Mouse (Mus musculus) layer of hippocampus, postnatal 14 days (tissue): ENCODE measurements around the gene Cdc42se1. TPM values are rescaled to one million over a fixed set of nuclear protein-coding genes. Genes with fewer than 3 reads are reported as not detected.
A peak's percentile ranks its signal among the peaks of the same experiment; 100 is the strongest.

ENCODE experiments used
- DNase-seq, 2 experiments: peaks; one replicate each; pipeline ENCODE4 v3.0.0; 2021 to 2022; ENCODE audit warnings: low spot score in 2 of 2, mixed read lengths in 1 of 2
- total RNA-seq, 2 experiments: library from RNA; stranded (reverse); gene quantifications; 2 replicates each; pipeline ENCODE4 v1.2.3; 2021

The Cdc42se1 gene
- total RNA-seq, 2 experiments from 2014 or later, result 85.9 to 87.3 TPM

- no peak for DNase-seq
Measured at GRCm38 (mm10) chr3:95218466-95219137, 9.9 kb upstream of the Cdc42se1 start.

DNA sequence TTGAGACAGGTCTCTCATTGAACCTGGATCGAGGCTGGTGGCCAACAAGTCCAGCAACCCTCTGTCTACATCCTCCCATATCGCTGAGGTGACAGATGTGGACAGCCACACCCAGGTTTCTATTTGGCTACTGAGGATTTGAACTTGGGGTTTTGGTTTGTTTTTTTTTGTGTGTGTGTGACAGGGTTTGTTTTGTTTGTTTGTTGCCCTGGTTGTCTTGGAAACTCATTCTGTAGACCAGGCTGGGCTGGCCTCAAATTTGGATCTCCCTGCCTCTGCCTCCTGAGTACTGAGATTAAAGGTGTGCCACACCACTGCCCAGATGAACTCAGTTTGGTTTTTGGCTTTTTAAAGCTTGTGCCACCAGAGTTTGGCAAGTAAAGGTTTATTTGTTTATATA, 5.5 kb upstream of the Cdc42se1 start:
- no peak for DNase-seq

- DNase-seq, result no peak
Measured at GRCm38 (mm10) chr3:95224295-95224694, 4.2 kb upstream of the Cdc42se1 start.

DNA sequence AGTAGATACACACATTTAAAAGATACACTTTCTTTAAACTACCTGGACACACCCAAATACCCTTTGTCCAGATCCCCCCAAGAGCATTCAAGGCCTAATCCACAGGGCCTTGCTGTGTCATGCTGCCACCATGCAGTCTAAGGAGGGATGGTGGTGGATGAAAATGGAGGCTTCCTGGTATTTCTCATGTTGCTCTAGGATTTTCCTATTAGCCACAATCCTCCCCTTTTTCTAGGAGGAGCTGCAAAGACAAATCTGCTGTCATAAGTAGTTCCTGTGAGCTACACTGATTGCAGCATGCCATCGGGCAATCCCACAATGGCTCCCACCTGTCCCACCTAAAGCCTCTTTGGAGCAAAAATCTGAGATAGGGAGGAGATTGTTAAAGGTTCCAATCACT, 1.3 kb upstream of the Cdc42se1 start:
- no peak for DNase-seq

DNA sequence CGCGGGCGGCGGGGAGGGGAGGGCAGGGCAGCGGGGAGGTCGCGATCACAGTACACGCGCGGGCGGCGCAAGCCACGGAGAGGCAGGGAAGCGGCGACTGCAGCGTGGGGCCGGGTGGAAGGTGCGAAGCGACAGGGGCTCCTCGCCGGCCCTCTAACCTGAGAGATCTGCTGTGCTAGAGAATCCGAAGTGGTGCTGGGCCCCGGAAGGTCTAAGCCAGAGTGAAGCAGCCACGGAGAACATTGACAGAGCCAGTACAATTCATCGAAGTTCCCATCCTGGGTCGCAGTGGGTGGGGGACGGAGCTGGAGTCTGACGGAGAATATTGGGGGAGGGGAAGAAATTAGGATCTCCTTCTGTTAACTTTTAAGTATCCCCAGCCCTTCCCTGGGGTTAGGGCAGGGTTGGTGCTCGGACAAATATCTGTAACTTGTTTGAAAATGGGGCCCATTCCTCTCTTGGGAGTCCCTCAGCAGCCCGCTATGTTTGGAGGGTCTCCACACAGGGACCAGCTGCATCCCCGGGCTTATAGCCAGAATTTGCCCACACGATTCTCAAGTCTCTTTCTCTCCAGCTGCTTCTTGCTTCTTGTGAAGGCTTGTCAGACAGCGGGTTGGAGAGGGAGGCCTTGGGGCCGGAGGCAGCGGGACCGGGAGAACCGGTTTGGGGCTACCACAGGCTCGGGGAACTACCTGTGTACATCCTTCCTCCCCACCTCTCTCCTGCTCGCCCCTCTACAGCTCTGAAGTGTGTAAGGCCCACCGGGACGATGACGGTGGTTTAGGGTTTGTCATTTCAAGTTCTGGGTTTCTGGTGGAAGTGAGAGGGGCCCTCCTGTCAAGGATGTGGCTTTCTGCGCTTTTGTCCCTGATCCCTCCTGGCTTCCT, 605 bp downstream of the Cdc42se1 start:
- peak; percentile 65 to 81 for DNase-seq

DNA sequence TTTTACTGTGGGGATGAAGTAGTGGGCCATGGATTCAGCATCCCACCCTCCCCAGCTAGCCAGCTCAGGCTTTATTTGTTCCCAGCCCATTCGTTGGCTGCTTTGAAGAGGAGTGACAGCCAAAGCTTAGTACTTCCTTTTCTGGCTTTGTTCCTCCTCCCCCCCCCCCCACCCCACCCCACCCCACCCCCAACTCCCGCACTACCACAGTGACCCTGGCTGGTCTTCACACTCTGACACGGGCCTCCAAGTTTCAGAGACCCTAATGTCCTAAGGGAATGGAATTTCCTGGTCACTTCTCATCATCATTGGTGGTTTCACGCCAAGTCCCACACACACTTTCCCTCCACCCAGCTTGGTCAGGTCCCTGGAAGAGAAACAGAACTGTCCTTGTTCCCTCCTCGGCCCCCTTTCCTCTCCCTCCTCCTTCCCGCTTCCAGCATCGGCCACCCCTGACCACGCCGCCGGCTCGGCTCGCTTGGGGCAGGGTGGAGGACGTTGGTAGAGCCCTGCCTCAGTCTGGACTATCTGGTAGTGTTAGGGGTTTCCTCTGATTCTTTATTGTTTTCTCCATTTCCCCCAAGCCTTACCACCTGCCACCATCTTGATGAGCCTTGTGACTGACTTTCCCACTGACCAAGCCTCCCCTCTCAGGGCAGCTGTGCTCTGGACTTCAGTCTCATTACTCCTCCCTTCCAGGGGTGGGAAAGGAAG, 1.4 kb downstream of the Cdc42se1 start:
- peak; percentile 56 to 79 for DNase-seq

DNA sequence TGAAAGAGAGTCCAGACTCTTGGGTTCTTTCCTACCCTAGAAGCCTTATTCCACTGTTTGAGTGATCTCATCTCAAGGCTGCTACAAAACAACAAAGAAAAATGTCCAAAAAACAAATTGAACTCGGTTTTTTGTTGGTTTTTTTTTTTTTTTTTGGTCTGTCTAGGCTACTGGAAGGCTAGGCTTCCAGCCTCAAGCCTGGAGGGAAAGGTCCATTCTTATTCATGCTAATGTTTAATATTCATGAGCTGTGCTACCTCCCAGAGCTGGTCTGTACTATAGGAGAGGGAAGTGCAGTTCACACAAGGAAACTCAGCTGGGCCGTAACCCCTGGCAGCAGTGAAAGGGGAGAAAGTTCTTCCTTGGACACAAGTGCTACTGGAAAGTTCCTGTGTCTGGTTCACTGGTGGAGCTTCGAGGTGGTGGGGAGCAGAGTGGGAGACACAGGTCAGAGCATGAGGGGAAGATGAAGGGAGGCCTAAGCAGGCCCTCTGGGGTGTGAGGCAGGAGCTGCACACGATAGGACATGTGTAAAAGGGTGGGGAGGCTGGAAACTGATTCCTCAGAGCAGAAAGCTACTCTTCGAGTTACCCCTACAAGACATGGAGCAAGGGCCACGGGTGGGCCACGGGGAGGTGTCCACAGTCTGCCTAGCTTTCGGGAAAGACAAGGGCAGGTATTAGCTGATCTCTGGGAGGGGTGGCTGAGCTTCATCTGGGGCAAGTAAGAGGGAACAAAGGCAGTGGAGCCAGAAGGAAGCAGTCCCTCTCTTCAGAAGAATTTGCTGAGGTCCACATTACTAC, 2.2 kb downstream of the Cdc42se1 start:
- no peak for DNase-seq

- DNase-seq, result no peak
Measured at GRCm38 (mm10) chr3:95231298-95232221, 3.0 kb downstream of the Cdc42se1 start, which contains the start of gene Mllt11. TSS of gene Mllt11 (minus strand) at chr3:95232171.

DNA sequence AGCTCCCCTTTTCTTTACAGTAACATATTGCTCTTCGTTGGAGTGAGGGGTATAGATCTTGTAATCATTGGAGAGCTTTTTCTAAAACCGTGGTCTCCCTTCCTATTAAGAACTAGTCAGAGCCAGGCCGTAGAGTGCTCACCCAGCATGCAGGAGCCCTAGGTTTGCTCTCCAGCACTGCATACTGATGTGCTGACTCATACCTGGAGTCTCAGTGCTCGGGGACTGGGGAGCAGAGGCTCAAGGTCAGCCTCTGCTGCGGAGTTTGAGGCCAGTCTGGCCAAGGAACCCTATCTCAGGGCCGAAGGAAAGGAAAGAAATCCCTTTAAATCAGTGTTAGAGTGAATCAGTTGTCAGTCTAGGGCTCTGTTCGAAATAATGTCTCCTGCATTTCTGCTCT, 4.2 kb downstream of the Cdc42se1 start:
- no peak for DNase-seq

DNA sequence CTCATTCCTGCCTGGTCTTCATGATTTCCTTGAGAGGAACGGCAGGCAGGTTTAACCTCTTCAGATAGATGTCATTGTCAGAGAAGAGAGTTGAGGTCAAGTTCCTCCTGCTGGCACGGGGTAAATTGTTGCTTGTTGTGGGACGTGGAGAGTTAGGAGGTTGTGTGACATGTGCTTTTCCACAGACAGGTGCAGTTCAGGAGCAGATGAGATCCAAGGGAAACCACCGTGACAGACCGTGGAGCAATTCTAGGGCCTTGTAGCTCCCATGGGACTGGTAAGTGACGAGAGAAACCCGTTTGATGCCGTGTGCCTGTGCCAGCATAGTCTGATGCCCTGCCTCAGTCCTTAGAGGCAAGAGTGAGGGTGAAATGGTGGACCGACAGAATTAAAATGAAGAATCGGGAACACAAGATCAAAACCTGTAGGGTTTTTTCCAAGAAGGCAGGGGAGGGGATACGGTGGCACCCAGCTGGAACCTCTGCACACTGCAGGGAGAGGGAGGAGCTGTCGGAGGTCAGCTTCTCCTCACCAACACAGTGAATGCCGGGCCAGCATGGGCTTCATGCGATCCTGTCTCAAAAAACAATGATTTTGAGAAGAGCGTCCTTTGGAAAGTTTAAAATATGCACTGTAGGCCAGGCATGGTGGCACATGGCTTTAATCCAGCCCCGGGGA, 4.9 kb downstream of the Cdc42se1 start:
- no peak for DNase-seq

GRCm38 (mm10) chr3:95235386-95236301, 7.1 kb downstream of the Cdc42se1 start:
- DNase-seq, result no peak

DNA sequence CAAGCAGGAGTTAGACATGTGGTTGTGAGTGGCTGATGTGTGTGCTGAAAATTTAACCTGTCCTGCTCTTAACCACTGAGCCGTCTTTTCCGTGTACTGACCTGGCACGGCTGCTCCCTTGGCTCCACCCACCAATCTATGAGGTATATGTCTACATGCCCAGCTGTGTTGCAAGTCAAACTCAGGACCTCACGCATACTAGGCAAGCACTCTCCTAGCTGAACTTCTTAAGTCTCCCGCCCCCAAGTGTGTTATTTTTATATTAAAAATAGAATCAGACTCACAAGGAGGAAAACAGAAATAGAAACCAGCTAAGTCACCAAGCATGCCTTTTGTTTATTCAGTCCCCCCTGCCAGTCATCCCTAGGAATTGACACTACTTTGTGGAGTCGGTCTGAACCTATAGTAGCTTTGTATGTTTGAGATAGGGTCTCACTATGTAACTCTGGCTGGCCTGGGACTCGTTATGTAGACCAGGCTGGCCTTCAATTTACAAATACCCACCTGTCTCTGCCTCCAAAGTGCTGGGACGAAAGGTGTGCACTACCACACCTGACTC, 9.1 kb downstream of the Cdc42se1 start:
- DNase-seq, result no peak

- DNase-seq, result no peak
Measured at GRCm38 (mm10) chr3:95239022-95239421, 10.5 kb downstream of the Cdc42se1 start.

GRCm38 (mm10) chr3:95239971-95240370, 11.4 kb downstream of the Cdc42se1 start:
- DNase-seq, result no peak

GRCm38 (mm10) chr3:95240900-95241299, 12.4 kb downstream of the Cdc42se1 start:
- DNase-seq, result no peak

- no peak for DNase-seq
Measured at GRCm38 (mm10) chr3:95241498-95241897, 13.0 kb downstream of the Cdc42se1 start, which contains the start of gene Gm128. TSS of gene Gm128 (minus strand) at chr3:95241598.

GRCm38 (mm10) chr3:95243086-95243485, 14.6 kb downstream of the Cdc42se1 start:
- no peak for DNase-seq
